Mouse (Mus musculus): ENCODE measurements around the gene Uaca. TPM values are rescaled to one million over a fixed set of nuclear protein-coding genes. Genes with fewer than 3 reads are reported as not detected.

Gene Uaca
- polyA plus RNA-seq, 1 experiment from 2014 or later, result 27.4 TPM

DNA sequence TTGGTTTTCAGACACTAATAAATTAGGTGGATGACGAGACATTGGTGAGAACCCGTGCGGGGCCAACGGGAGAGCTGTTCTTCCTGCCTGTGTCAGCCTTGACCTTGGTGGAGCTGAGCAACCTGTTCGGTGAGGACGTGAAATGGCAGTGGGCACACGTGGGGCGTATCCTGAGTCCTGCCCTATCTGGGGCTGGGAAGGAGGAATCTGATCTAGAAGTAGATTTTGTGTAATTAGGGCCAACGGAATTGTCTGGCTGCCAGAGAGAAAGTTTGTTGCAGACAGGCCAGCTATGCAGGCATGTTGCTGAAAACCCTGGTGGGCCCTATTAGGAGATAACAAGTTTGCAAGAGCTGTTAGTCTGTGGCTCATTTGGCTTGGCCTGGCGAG lies 126.3 kb downstream of the Uaca start:
- H3K4me1 ChIP-seq, result peaks cover 36% of the 10 kb centered on the region
- H3K4me3 ChIP-seq, result no peak overlapping the region
- no peak for ATAC-seq (ENCODE audit: insufficient number of reproducible peaks, insufficient read depth, low FRiP score, low TSS enrichment, low read depth)
- WGBS, result 42% methylated on average over 10 of the region's 10 CpGs
- 0 out of 2 replicates have a peak overlapping the region, but pooled peaks have one; percentile 5 for H3K4me2 ChIP-seq
- H3K36me3 ChIP-seq, result no peaks in the 10 kb centered on the region
- no peaks in the 10 kb centered on the region for H3K9me3 ChIP-seq
- H3K27ac ChIP-seq, result peak overlapping the region; percentile 60
- H3K27me3 ChIP-seq, result no peaks in the 10 kb centered on the region
- H3K9ac ChIP-seq, result no peak overlapping the region

DNA sequence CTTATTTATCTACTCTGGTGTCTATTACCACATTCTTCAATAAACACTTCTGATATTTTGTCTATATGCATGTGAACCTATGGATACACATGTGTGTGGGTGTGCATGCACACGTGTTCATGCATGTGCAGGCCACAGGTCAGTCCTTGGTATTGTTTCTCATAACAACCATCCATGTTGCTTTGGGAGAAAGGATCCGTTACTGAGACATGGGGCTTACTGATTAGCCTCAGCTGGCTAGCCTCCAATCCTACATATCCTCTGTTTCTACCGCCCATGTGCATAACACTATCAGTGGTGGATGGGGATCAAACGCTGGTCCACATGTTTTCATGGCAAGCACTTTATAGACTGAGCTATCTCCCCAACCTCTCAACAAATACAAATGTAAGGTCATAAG lies 126.9 kb downstream of the Uaca start:
- H3K4me2 ChIP-seq, result no peak overlapping the region
- no peaks in the 10 kb centered on the region for H3K9me3 ChIP-seq
- no peak overlapping the region for H3K4me3 ChIP-seq
- peaks cover 42% of the 10 kb centered on the region for H3K4me1 ChIP-seq
- H3K27ac ChIP-seq, result no peak overlapping the region
- no peak for ATAC-seq (ENCODE audit: insufficient number of reproducible peaks, insufficient read depth, low FRiP score, low TSS enrichment, low read depth)
- H3K36me3 ChIP-seq, result no peaks in the 10 kb centered on the region
- 91% methylated on average over 4 of the region's 4 CpGs for WGBS
- H3K9ac ChIP-seq, result no peak overlapping the region
- H3K27me3 ChIP-seq, result no peaks in the 10 kb centered on the region

DNA sequence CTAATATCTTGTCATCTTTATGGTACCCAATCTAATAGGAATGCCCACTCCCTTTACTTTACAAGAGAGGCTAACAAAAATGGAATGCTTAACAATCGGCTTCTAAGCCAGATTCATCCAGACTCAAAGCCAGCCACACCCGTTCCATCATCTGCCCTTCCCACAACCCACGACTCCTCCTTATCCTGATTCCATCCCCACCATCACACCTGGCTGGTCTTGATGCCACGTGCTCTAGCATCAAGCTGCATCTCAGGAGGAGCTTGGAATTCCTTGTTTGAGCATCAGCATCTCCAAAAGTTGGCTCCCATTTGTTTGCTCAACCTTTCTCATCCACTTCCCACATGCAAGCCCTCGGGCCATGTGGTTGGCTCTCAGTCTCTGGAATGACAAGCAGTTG lies 127.5 kb downstream of the Uaca start:
- H3K27ac ChIP-seq, result no peak overlapping the region
- 83% methylated on average over 5 of the region's 5 CpGs for WGBS

DNA sequence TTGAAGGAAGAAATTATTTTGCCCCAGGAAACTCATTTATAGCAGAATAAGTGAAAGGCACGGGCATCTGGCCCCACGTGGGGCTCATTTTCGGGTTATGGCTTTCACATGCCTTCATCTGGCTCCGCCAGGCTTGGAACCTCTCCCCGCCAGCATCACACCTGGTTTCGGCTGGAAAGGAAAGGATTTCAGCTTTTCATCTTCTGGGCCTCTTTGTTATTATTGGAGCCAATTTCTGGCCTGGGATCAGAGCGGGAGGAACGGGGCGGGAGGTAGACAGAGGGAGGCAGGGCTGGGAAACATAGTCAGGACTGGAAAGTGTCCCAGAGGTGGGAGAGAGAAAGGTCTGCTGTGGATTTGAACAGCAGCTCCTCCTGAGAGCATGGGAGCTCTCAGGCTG lies 132.0 kb downstream of the Uaca start:
- no peak for ATAC-seq (ENCODE audit: insufficient number of reproducible peaks, insufficient read depth, low FRiP score, low TSS enrichment, low read depth)
- H3K4me3 ChIP-seq, result no peak overlapping the region
- WGBS, result 22% methylated on average over 9 of the region's 9 CpGs
- H3K27me3 ChIP-seq, result no peaks in the 10 kb centered on the region
- no peak overlapping the region for H3K9ac ChIP-seq
- H3K4me2 ChIP-seq, result no peak overlapping the region
- no peaks in the 10 kb centered on the region for H3K9me3 ChIP-seq
- H3K27ac ChIP-seq, result 0 out of 2 replicates have a peak overlapping the region, but pooled peaks have one; percentile 22
- H3K36me3 ChIP-seq, result no peaks in the 10 kb centered on the region
- H3K4me1 ChIP-seq, result peaks cover 26% of the 10 kb centered on the region

More for the DNA sequence above, 127.5 kb downstream of the Uaca start:
- Histone ChIP-seq H3K27me3 (no peaks in the 10 kb centered on the region), H3K9me3 (no peaks in the 10 kb centered on the region), H3K9ac (no peak overlapping the region), H3K36me3 (no peaks in the 10 kb centered on the region), H3K4me3 (no peak overlapping the region), H3K4me2 (no peak overlapping the region), H3K4me1 (peaks cover 46% of the 10 kb centered on the region)
- ATAC-seq (ENCODE audit: insufficient number of reproducible peaks, insufficient read depth, low FRiP score, low TSS enrichment, low read depth), result no peak

DNA sequence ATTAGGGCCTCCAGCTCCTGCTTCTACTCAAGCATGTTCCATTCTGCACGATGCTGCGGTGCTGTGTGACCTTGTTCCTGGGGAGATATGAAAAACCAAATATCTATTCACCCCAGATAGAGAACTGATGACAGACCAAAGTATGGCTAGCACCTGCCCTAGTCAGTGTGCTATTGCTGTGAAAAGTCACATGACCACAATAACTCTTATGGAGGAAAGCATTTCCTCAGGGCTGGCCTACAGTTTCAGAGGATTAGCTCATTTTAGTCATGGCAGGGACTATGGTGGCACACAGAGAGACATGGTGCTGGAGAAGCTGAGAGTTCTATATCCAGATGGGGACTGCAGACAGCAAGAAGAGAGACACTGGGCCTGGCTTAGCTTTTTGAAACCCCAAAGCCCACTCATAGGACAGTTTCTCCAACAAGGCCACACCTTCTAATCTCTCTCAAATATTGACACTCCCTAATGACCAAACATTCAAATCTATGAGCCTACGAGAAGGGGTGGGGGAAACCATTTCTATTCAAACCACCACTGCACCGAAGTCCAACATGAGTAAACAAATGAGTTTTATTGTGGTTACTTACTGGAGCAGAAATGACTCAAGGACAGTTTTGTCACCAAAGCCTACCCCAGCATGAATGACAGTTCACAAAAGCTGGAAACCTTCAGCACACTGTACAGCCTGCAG lies 135.1 kb downstream of the Uaca start:
- H3K36me3 ChIP-seq, result no peaks in the 10 kb centered on the region
- H3K27me3 ChIP-seq, result no peaks in the 10 kb centered on the region
- ATAC-seq (ENCODE audit: insufficient number of reproducible peaks, insufficient read depth, low FRiP score, low TSS enrichment, low read depth), result no peak
- no peak overlapping the region for H3K9ac ChIP-seq
- WGBS, result 84% methylated on average over 4 of the region's 4 CpGs
- H3K4me1 ChIP-seq, result peaks cover 22% of the 10 kb centered on the region
- H3K9me3 ChIP-seq, result no peaks in the 10 kb centered on the region
- no peak overlapping the region for H3K4me2 ChIP-seq
- H3K4me3 ChIP-seq, result no peak overlapping the region
- H3K27ac ChIP-seq, result no peak overlapping the region

Other genes starting within 250 kb of the Uaca start
- 20.6 and 21.7 TPM in 2 replicates for gene Lrrc49, start 106.4 kb upstream of the Uaca start, polyA plus RNA-seq (2015; fragmentation: Nextera tagmentation; extraction: Ambion mirVana)
- gene Larp6, start 81.6 kb upstream of the Uaca start, polyA plus RNA-seq (2015; fragmentation: Nextera tagmentation; extraction: Ambion mirVana), result 4.8 and 5.1 TPM in 2 replicates